Comparison of ENCODE assay signal across 9 mouse cellular contexts in the genomic region with DNA sequence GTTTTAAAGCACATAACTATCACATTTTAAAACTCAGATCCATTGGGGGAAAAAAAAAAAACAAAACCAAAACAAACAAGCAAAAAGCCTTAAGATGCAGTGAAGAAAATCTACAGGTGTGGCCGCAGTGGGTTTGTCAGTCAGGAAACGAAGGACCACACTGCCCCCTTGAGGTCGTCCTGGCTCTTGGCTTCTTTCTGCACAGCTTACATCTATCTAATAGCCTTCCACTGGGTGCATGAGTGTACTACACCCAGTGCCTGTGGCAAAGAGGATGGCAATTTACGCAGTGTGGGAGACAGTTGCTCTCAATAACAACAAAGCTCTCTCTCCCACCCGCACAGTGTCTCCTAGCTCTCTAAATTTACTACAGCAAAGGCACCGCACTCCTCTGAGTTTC. TPM values are rescaled to one million over a fixed set of nuclear protein-coding genes. Genes with fewer than 3 reads are reported as not detected.
DNase-seq lines count a peak whose midpoint lies in the region; ATAC-seq and TF ChIP-seq lines count a peak whose summit lies in the region.
"Had no signal": no experiment of that assay in that cellular context is flagged by ENCODE, and none has a peak within 500 bp of the region (broad histone marks: within the 10 kb centered on the region; RNA-seq: fewer than 3 reads in every experiment).

No protein-coding gene starts in this region.

- H3K36me3 ChIP-seq in forebrain, embryonic 11.5 days (ENCODE audit: control insufficient read depth, insufficient read depth, low read length), result no peaks in the 10 kb centered on the region
- H3K36me3 ChIP-seq in forebrain, embryonic 12.5 days (replicated peaks), result no peaks in the 10 kb centered on the region
- no peaks in the 10 kb centered on the region for H3K36me3 ChIP-seq in heart, postnatal 0 days (replicated peaks; ENCODE audit: control insufficient read depth, insufficient read depth, low read length)

- WGBS in forebrain, embryonic 11.5 days, result 64% methylated on average over 6 of the region's 6 CpGs
- WGBS in forebrain, embryonic 12.5 days, result 68% methylated on average over 6 of the region's 6 CpGs
- 61% methylated on average over 6 of the region's 6 CpGs for WGBS in heart, postnatal 0 days

- H3K4me3 ChIP-seq in forebrain, embryonic 11.5 days (ENCODE audit: low read depth, low read length), result no peak overlapping the region
- H3K4me3 ChIP-seq in forebrain, embryonic 12.5 days (replicated peaks), result no peak overlapping the region
- H3K4me3 ChIP-seq in heart, postnatal 0 days (ENCODE audit: low read depth, low read length), result no peak overlapping the region
- H3K4me3 ChIP-seq: liver, embryonic 13.5 days had no signal

- no peaks in the 10 kb centered on the region for H3K9me3 ChIP-seq in forebrain, embryonic 11.5 days (ENCODE audit: control insufficient read depth, low read length)
- no peaks in the 10 kb centered on the region for H3K9me3 ChIP-seq in forebrain, embryonic 12.5 days
- H3K9me3 ChIP-seq in heart, postnatal 0 days (replicated peaks; ENCODE audit: control insufficient read depth, low read length), result 0 out of 2 replicates have a peak, but pooled peaks cover 4% of the 10 kb centered on the region
- H3K9me3 ChIP-seq: liver, embryonic 13.5 days had no signal

- H3K4me1 ChIP-seq in forebrain, embryonic 11.5 days (replicated peaks; ENCODE audit: control insufficient read depth, insufficient read depth, low read length), result no peaks in the 10 kb centered on the region
- no peaks in the 10 kb centered on the region for H3K4me1 ChIP-seq in forebrain, embryonic 12.5 days
- no peaks in the 10 kb centered on the region for H3K4me1 ChIP-seq in heart, postnatal 0 days (ENCODE audit: control insufficient read depth, insufficient read depth)
- H3K4me1 ChIP-seq: liver, embryonic 13.5 days had no signal

- no peak overlapping the region for H3K9ac ChIP-seq in forebrain, embryonic 11.5 days (ENCODE audit: low read length)
- no peak overlapping the region for H3K9ac ChIP-seq in forebrain, embryonic 12.5 days
- no peak overlapping the region for H3K9ac ChIP-seq in heart, postnatal 0 days (replicated peaks; ENCODE audit: low read depth, low read length)
- H3K9ac ChIP-seq: liver, embryonic 13.5 days had no signal

- H3K27me3 ChIP-seq in forebrain, embryonic 11.5 days (ENCODE audit: control insufficient read depth, insufficient read depth, low read length), result no peaks in the 10 kb centered on the region
- H3K27me3 ChIP-seq in forebrain, embryonic 12.5 days, result no peaks in the 10 kb centered on the region
- no peaks in the 10 kb centered on the region for H3K27me3 ChIP-seq in heart, postnatal 0 days (ENCODE audit: control insufficient read depth, insufficient read depth, low read length)
- H3K27me3 ChIP-seq: liver, embryonic 13.5 days had no signal

- no peak overlapping the region for H3K27ac ChIP-seq in forebrain, embryonic 11.5 days (ENCODE audit: low read depth, low read length)
- no peak overlapping the region for H3K27ac ChIP-seq in forebrain, embryonic 12.5 days
- H3K27ac ChIP-seq in heart, postnatal 0 days (ENCODE audit: low read depth), result no peak overlapping the region
- H3K27ac ChIP-seq: liver, embryonic 13.5 days had no signal

- no peak overlapping the region for H3K4me2 ChIP-seq in forebrain, embryonic 11.5 days (ENCODE audit: low read depth, low read length, severe bottlenecking)
- no peak overlapping the region for H3K4me2 ChIP-seq in forebrain, embryonic 12.5 days
- H3K4me2 ChIP-seq in heart, postnatal 0 days (ENCODE audit: low read depth, low read length), result no peak overlapping the region
- H3K4me2 ChIP-seq: liver, embryonic 13.5 days had no signal

- peak; percentile 69 for DNase-seq in forebrain, embryonic 11.5 days (ENCODE audit: low spot score)
- peak; percentile 36 to 71 for DNase-seq in cerebellum, postnatal 4 days (ENCODE audit: low spot score in 2 of 2)
- peak; percentile 41 for DNase-seq in heart, postnatal 0 days (ENCODE audit: low spot score)
- DNase-seq in layer of hippocampus, adult 9-11 months, result peak; percentile 66
- peak; percentile 75 for DNase-seq in right cerebral cortex, postnatal 4 days
- DNase-seq: liver, embryonic 13.5 days had no signal

- TF ChIP-seq EP300 in heart, postnatal 0 days (IDR thresholded peaks at IDR 0.05; ENCODE audit: low read depth), result no peak

- no peak for ATAC-seq in forebrain, embryonic 11.5 days (replicated peaks; ENCODE audit: low FRiP score)
- no peak for ATAC-seq in forebrain, embryonic 12.5 days (ENCODE audit: low FRiP score)
- peak; percentile 63 for ATAC-seq in activated CD4-positive, CD25-positive, alpha-beta regulatory T cell, adult 4 months
- ATAC-seq in heart, postnatal 0 days (ENCODE audit: insufficient read depth, low read depth), result no peak
- ATAC-seq in megakaryocyte, adult 5-6 weeks (ENCODE audit: poor library complexity, severe bottlenecking), result peak; percentile 90

- TF ChIP-seq CTCF in heart, postnatal 0 days (IDR thresholded peaks at IDR 0.05; ENCODE audit: low read depth), result peak; percentile 45

RNA-seq across cellular contexts. Expression of gene Nfkbiz, which starts 19.8 kb away (rescaled TPM):
- 1.9 and 2.3 TPM in 2 replicates for polyA plus RNA-seq in forebrain, embryonic 11.5 days (2014; fragmentation: Nextera tagmentation; extraction: Ambion mirVana)
- 1.5 and 1.8 TPM in 2 replicates for polyA plus RNA-seq in forebrain, embryonic 12.5 days (2016; fragmentation: Nextera tagmentation; extraction: Ambion mirVana)
- 10 to 100 TPM; 28.6 to 30.5 TPM for polyA plus RNA-seq in activated CD4-positive, CD25-positive, alpha-beta regulatory T cell, adult 4 months (2017; shearing (Covaris generic))
- total RNA-seq in heart, postnatal 0 days (2014; rRNA removed; ENCODE audit: low replicate concordance), result 5.3 and 6.8 TPM in 2 replicates
- polyA plus RNA-seq in heart, postnatal 0 days (2015; fragmentation: Nextera tagmentation; extraction: Ambion mirVana), result 1.7 and 1.9 TPM in 2 replicates
- total RNA-seq in megakaryocyte, adult 5-6 weeks (2015), result 33.3 and 44.9 TPM in 2 replicates
- total RNA-seq in megakaryocyte, adult 5-6 weeks (2017), result 31.2 and 32.7 TPM in 2 replicates

RNA-seq across cellular contexts. Expression of gene Nxpe3, which starts 36.6 kb away (rescaled TPM):
- polyA plus RNA-seq in forebrain, embryonic 11.5 days (2014; fragmentation: Nextera tagmentation; extraction: Ambion mirVana), result 1.00 and 1.2 TPM in 2 replicates
- polyA plus RNA-seq in forebrain, embryonic 12.5 days (2016; fragmentation: Nextera tagmentation; extraction: Ambion mirVana), result 0.87 and 0.93 TPM in 2 replicates
- polyA plus RNA-seq in activated CD4-positive, CD25-positive, alpha-beta regulatory T cell, adult 4 months (2017; shearing (Covaris generic)), result 10 to 100 TPM; 15.0 to 28.2 TPM
- 0.08 TPM in 1 of 2 replicates, not detected in the other for total RNA-seq in heart, postnatal 0 days (2014; rRNA removed; ENCODE audit: low replicate concordance)
- 0.20 and 0.21 TPM in 2 replicates for polyA plus RNA-seq in heart, postnatal 0 days (2015; fragmentation: Nextera tagmentation; extraction: Ambion mirVana)
- total RNA-seq in megakaryocyte, adult 5-6 weeks (2015), result 1.4 and 2.1 TPM in 2 replicates
- 2.4 and 2.8 TPM in 2 replicates for total RNA-seq in megakaryocyte, adult 5-6 weeks (2017)

Comparison
In these comparisons a context has a peak if more than half of its experiments do, and no peak if none do; other contexts are left out.
1. ATAC-seq: peak in activated CD4-positive, CD25-positive, alpha-beta regulatory T cell, adult 4 months (single experiment) and megakaryocyte, adult 5-6 weeks (single experiment); none in forebrain, embryonic 11.5 days (single experiment), forebrain, embryonic 12.5 days (single experiment) and heart, postnatal 0 days (single experiment).
2. Peak in every context shown above with its lines, with median percentiles within 50 percentile points of each other: DNase-seq.